Mouse (Mus musculus) ES-Bruce4 (cell line): ENCODE results near the gene Zfp316.

ENCODE experiments used
- EP300 ChIP-seq: IDR thresholded peaks from 2 replicates; pipeline ENCODE4 v1.6.1; 2011; ENCODE audit warnings: low read depth, low read length; ENCODE audit not compliant: insufficient read depth
- POLR2A ChIP-seq: IDR thresholded peaks from one replicate; pipeline ENCODE4 v1.8.1; 2011; ENCODE audit warnings: low read length; ENCODE audit not compliant: insufficient read depth

DNA sequence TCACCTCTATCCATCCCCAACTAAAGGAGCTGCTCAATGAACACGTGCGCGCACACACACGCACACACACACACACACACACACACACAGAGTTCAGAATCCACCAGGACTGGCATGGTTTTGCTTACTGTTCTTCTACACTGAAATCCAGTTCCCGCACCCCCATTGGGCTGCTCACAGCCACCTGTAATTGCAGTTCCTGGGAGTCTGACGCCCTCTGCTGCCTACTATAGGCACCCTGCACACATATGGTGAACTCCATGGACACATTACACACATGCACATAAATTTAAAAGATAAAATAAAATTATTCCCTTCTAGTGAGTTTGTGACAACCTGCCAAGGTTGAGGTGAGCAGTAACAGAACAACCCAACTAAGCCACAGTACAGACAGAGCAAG is 14.9 kb upstream of the Zfp316 start:
- TF ChIP-seq POLR2A (no peak), EP300 (no peak)
